Mouse (Mus musculus) hindbrain, embryonic 11.5 days (tissue): Measurements from ENCODE around the gene Abcf3. TPM values are rescaled to one million over a fixed set of nuclear protein-coding genes. Genes with fewer than 3 reads are reported as not detected.
A peak's percentile ranks its signal among the peaks of the same experiment; 100 is the strongest.

ENCODE experiments used
- ATAC-seq: fragments of 200-750 bp; cut with Nextera tagmentation; 2 replicates; pipeline ENCODE4 v1.8.0; 2017; ENCODE audit warnings: mild to moderate bottlenecking, moderate TSS enrichment, moderate library complexity; ENCODE audit not compliant: low FRiP score
- DNase-seq: peaks from one replicate; pipeline ENCODE4 v3.0.0-alpha.2; 2015; ENCODE audit warnings: low spot score
- H3K27ac ChIP-seq: fragments of 300-500 bp; sonication (generic); 2 replicates; pipeline ENCODE4 v1.5.1; 2014; ENCODE audit warnings: mild to moderate bottlenecking, low read depth, low read length
- H3K27me3 ChIP-seq: fragments of 300-500 bp; sonication (generic); 2 replicates; pipeline ENCODE4 v1.6.1; 2014; ENCODE audit warnings: mild to moderate bottlenecking, low read length, moderate library complexity, mixed read lengths; ENCODE audit not compliant: control insufficient read depth, insufficient read depth
- H3K36me3 ChIP-seq: fragments of 300-500 bp; sonication (generic); 2 replicates; pipeline ENCODE4 v1.6.1; 2014; ENCODE audit warnings: mild to moderate bottlenecking, low read length, moderate library complexity, mixed read lengths; ENCODE audit not compliant: control insufficient read depth, insufficient read depth
- H3K4me1 ChIP-seq: fragments of 300-500 bp; sonication (generic); replicated peaks from 2 replicates; pipeline ENCODE4 v1.6.1; 2014; ENCODE audit warnings: low read length, mixed read lengths; ENCODE audit not compliant: control insufficient read depth, insufficient read depth
- H3K4me2 ChIP-seq: fragments of 300-500 bp; sonication (generic); replicated peaks from 2 replicates; pipeline ENCODE4 v1.6.1; 2014; ENCODE audit warnings: mild to moderate bottlenecking, low read depth, low read length
- H3K4me3 ChIP-seq: fragments of 300-500 bp; sonication (generic); 2 replicates; pipeline ENCODE4 v1.5.1; 2014; ENCODE audit warnings: low read depth, low read length
- H3K9ac ChIP-seq: fragments of 300-500 bp; sonication (generic); 2 replicates; pipeline ENCODE4 v1.6.1; 2014; ENCODE audit warnings: low read depth, low read length
- H3K9me3 ChIP-seq: fragments of 300-500 bp; sonication (generic); 2 replicates; pipeline ENCODE4 v1.6.1; 2016; ENCODE audit warnings: low read length; ENCODE audit not compliant: control insufficient read depth
- WGBS: fragments of 180-500 bp; shearing (Covaris S2); extraction: QIAGEN DNeasy Blood & Tissue Kit; methylation state at CpG from one replicate; pipeline ENCODE4 v1.1.7; 2014; 5-methylcytosine and 5-hydroxymethylcytosine counted together
- polyA plus RNA-seq: library from polyadenylated mRNA; unstranded; fragments of >200 nt; fragmentation: Nextera tagmentation; extraction: Ambion mirVana; gene quantifications from 2 replicates; pipeline ENCODE4 v1.2.1, GENCODE M21; 2014

The Abcf3 gene
- polyA plus RNA-seq, 1 experiment from 2014 or later, result 52.4 TPM

DNA sequence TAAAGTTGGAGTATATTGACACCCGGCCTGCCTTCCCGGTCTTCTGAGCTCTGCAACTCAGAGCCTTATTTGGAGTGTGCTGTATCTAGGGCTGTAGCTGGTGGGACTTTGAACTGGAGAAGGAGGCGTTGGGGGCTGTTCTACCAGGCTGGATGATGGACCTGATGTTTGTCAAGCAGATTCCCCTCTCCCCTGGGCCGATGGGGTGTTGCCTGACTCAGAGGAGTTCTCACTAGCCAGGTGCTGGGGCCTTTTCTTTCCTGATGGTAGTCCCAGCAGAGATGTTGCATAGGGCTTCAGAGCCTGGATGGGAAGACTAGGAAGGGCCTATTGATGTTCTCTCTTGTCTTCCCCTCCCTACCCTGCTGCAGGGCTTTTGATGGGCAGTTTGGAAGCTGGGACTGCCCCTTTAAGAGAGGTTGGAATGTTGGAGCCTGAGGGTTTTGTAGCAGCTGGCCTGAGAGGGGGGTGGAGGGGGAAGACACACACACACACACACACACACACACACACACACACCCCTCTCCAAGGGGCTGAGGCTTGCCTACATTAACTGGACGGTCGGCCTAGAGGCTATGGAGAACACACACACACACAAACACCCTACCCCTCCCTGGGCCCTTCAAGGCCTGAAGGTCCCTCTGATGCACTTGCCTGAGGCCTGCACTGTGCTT lies 30.5 kb upstream of the Abcf3 start:
- H3K36me3 ChIP-seq, result no peaks in the 10 kb centered on the region
- no peaks in the 10 kb centered on the region for H3K27me3 ChIP-seq
- peak overlapping the region; percentile 87 for H3K27ac ChIP-seq
- H3K4me1 ChIP-seq, result peaks cover 3% of the 10 kb centered on the region
- H3K4me2 ChIP-seq, result peak overlapping the region; percentile 80
- ATAC-seq, result peak; percentile 80
- H3K4me3 ChIP-seq, result peak overlapping the region; percentile 87
- H3K9me3 ChIP-seq, result no peaks in the 10 kb centered on the region
- WGBS, result 1% methylated on average over 6 of the region's 6 CpGs
- DNase-seq, result peak; percentile 79
- peak overlapping the region; percentile 95 for H3K9ac ChIP-seq

DNA sequence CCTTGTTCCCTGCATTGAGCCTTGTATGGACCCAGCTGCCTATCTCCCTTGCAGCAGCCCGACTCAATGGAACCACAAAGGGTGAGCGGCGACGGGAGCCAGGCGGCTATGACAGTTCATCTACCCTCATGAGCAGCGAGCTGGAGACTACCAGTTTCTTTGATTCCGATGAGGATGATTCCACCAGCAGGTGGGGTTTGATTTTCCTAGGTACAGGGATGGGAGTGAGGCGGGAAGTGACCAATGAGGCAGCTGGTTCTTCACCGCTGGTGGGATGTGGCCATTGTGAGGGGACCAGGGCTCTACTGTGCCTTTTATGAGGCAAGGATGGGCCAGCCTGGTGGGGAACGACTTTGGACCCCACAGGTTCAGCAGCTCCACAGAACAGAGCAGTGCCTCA lies 24.5 kb upstream of the Abcf3 start:
- Histone ChIP-seq H3K27me3 (no peaks in the 10 kb centered on the region), H3K9me3 (no peaks in the 10 kb centered on the region), H3K9ac (no peak overlapping the region), H3K4me1 (peaks cover 3% of the 10 kb centered on the region; the same call in 1 of the 2 replicates), H3K4me2 (no peak overlapping the region), H3K4me3 (no peak overlapping the region), H3K36me3 (peaks cover 29% of the 10 kb centered on the region), H3K27ac (no peak overlapping the region)
- 87% methylated on average over 10 of the region's 10 CpGs for WGBS
- ATAC-seq, result no peak
- no peak for DNase-seq

- WGBS, result 93% methylated on average over 5 of the region's 5 CpGs
- DNase-seq (no peak), ATAC-seq (no peak)
- Histone ChIP-seq H3K9ac (no peak overlapping the region), H3K27ac (no peak overlapping the region), H3K4me2 (no peak overlapping the region), H3K9me3 (no peaks in the 10 kb centered on the region), H3K27me3 (no peaks in the 10 kb centered on the region), H3K36me3 (peaks cover 30% of the 10 kb centered on the region), H3K4me3 (no peak overlapping the region), H3K4me1 (no peaks in the 10 kb centered on the region)
Observed at GRCm38 (mm10) chr16:20528779-20529178, 19.6 kb upstream of the Abcf3 start.

- Histone ChIP-seq H3K9me3 (no peaks in the 10 kb centered on the region), H3K27me3 (no peaks in the 10 kb centered on the region), H3K4me1 (no peaks in the 10 kb centered on the region), H3K36me3 (peaks cover 26% of the 10 kb centered on the region), H3K9ac (no peak overlapping the region), H3K4me2 (no peak overlapping the region), H3K4me3 (no peak overlapping the region), H3K27ac (no peak overlapping the region)
- DNase-seq (no peak), ATAC-seq (no peak)
- 97% methylated on average over 1 of the region's 1 CpGs for WGBS
Observed at GRCm38 (mm10) chr16:20529375-20529774, 19.0 kb upstream of the Abcf3 start.

DNA sequence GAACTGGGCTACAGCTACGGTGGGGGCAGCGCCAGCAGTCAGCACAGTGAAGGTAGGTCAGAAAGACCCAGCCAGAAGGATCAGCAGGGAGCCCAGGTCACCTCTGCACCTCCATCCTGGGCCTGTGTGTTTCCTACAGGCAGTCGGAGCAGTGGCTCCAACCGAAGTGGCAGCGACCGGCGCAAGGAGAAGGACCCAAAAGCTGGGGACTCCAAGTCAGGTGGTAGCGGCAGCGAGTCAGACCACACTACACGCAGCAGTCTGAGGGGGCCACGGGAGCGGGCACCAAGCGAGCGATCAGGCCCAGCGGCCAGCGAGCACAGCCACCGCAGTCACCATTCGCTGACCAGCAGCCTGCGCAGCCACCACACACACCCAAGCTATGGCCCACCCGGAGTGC lies 17.4 kb upstream of the Abcf3 start:
- DNase-seq (no peak), ATAC-seq (no peak)
- Histone ChIP-seq H3K27me3 (no peaks in the 10 kb centered on the region), H3K4me1 (no peaks in the 10 kb centered on the region), H3K27ac (no peak overlapping the region), H3K4me3 (no peak overlapping the region), H3K9me3 (no peaks in the 10 kb centered on the region), H3K36me3 (peaks cover 17% of the 10 kb centered on the region), H3K9ac (no peak overlapping the region), H3K4me2 (no peak overlapping the region)
- 95% methylated on average over 19 of the region's 20 CpGs for WGBS

DNA sequence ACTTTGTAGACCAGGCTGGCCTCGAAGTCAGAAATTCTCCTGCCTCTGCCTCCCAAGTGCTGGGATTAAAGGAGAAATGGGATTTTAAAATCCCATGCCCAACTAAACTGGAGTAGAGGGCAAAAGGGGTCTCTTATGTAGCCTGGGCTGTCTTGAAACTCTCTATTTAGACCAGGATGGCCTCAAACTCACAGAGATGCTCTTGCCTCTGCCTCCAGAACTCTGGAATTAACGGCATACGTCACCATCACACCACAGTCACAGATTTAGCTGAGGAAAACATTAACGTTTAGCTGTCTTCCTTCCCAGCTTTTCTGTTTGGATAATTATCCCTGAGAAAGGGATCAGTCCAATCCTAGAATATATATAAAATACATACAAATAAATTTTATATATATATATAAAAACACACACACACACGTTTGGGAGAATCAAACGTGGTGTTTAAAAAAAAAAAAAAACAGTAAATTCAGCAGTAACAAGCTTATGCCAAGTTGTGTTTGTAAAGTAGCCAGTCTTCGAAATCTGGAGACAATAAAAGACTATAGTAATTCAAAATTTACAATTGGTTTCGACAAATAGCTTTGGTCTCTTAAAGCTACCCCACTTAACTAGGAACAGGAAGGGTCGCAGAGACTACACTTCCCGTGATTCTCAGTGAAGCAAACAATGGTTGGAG lies 13.6 kb upstream of the Abcf3 start:
- Histone ChIP-seq H3K9me3 (no peaks in the 10 kb centered on the region), H3K27me3 (no peaks in the 10 kb centered on the region), H3K4me2 (no peak overlapping the region), H3K4me3 (peak overlapping the region; percentile 89; the same call in 1 of the 2 replicates), H3K36me3 (0 out of 2 replicates have a peak, but pooled peaks cover 9% of the 10 kb centered on the region), H3K9ac (no peak overlapping the region), H3K27ac (no peak overlapping the region), H3K4me1 (peaks cover 11% of the 10 kb centered on the region; the same call in 1 of the 2 replicates)
- ATAC-seq (no peak; the same call in 1 of the 2 replicates), DNase-seq (no peak)
- 50% methylated on average over 10 of the region's 10 CpGs for WGBS

DNA sequence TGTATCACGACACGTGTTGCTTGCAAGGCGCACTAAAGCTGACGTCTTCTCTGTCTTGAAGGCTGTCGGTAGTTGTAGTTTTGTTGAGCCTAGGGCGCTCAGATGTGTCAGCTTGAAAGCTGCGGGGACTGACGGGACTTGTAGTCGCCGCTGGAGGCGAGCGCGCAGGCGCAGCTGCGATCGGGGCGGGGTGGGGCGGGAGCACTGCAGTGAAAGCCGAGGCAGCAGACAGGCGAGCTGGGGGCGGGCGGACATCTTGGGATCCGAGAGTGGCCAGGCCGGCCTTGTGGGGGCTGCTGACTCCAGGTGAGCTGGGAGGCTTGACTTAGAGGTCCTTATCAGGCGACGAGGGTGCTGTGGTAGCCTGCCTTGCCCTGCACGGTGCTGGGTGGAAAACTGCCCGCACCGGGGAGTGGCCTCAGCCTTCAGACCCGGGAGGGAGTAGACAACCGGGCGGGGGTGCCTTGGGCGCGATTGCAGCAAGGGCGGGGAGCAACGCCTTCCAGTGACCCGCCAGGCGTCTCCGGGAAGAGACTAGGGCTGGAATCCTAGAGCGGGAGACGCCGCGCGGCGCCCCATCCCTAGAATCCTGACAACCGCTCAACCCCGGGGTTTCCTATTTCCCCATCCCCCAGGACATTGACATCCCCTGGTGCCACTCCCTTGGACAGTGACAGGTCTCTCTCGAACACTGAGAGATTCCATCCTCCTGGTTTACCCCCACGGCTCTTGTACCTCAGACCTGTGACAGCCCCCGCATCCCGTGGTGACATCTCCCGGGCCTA lies 12.9 kb upstream of the Abcf3 start, which contains the start of gene Ap2m1:
Gene Ap2m1, plus strand, starts transcription at position 183 of the 785 bp plus-strand sequence.
- peaks cover 11% of the 10 kb centered on the region; the same call in 1 of the 2 replicates for H3K36me3 ChIP-seq
- peaks cover 11% of the 10 kb centered on the region; the same call in 1 of the 2 replicates for H3K4me1 ChIP-seq
- no peaks in the 10 kb centered on the region for H3K27me3 ChIP-seq
- peak within 1 kb of the TSS; percentile 75 for H3K27ac ChIP-seq
- no peaks in the 10 kb centered on the region for H3K9me3 ChIP-seq
- H3K4me2 ChIP-seq, result peak within 1 kb of the TSS; percentile 76
- peak; percentile 97 for DNase-seq
- peak; percentile 97 for ATAC-seq
- peak within 1 kb of the TSS; percentile 89 for H3K4me3 ChIP-seq
- H3K9ac ChIP-seq, result peak within 1 kb of the TSS; percentile 94
- under 1% methylated on average over 52 of the region's 52 CpGs for WGBS

GRCm38 (mm10) chr16:20536081-20536665 lies 12.2 kb upstream of the Abcf3 start:
- no peak for ATAC-seq
- Histone ChIP-seq H3K9ac (peak overlapping the region; percentile 94), H3K27ac (peak overlapping the region; percentile 75; the same call in 1 of the 2 replicates)

More at GRCm38 (mm10) chr16:20536081-20536665, 12.2 kb upstream of the Abcf3 start:
- H3K9me3 ChIP-seq, result no peaks in the 10 kb centered on the region
- H3K4me1 ChIP-seq, result peaks cover 11% of the 10 kb centered on the region; the same call in 1 of the 2 replicates
- 33% methylated on average over 9 of the region's 9 CpGs for WGBS
- no peaks in the 10 kb centered on the region for H3K27me3 ChIP-seq
- H3K4me2 ChIP-seq, result peak overlapping the region; percentile 76
- H3K4me3 ChIP-seq, result peak overlapping the region; percentile 89
- H3K36me3 ChIP-seq, result peaks cover 10% of the 10 kb centered on the region; the same call in 1 of the 2 replicates
- no peak for DNase-seq
